Mouse (Mus musculus) adipose tissue, adult 10 weeks (tissue): ENCODE data around the gene Rhox8. TPM values are rescaled to one million over a fixed set of nuclear protein-coding genes. Genes with fewer than 3 reads are reported as not detected.

Experiments
- polyA plus RNA-seq: library from polyadenylated mRNA; stranded (reverse); fragments of 350-450 nt; fragmentation: Illumina TruSeq; extraction: RNeasy Lipid Tissue Mini Kit (QIAGEN cat#74804); gene quantifications from one replicate; pipeline ENCODE4 v1.2.3, GENCODE M21; 2014; ENCODE audit warnings: low read depth, low replicate concordance

Rhox8 gene
- 0.96 TPM for polyA plus RNA-seq

DNA sequence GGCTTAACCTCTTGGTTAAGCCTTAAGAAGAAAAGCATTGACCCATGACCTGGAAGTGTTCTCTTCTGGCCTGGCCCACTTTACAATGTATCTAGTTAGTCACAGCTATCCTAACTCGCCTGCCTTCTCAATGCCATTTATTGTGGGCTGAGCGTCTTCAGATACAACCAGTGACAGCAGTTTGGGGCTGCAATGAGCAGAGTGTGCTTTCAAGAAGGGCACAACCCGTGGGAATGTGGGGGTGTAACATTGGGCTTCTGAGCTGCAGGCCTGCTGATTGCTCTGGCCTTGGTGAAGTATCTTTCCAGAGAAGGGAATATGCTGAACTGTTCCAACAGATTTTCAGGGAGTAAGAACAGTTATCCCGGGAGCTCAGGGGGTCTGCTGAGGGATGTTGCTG lies at the start of gene Rhox8:
Rhox8 (minus strand) TSS at position 101 of the 400 bp plus-strand sequence.

DNA sequence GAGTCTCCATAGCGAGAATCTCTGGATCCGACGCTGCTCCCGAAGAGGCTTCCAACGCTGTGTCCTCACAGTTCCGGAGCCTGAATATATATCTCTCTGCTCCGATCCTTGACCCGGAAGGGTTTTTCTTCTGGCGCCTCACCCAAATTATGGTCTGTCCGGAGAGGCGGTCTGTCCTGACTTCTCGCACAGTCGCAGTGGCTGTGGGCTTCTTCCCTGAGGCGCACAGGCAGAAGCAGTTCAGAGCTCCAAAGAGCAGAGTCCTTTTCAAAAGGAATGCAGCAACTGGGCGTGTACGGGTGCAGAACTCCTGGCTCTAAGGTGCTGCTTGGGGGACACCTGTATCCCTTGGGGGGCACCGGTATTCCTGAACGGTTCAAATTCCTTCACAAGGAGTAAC lies 22.9 kb upstream of the Rhox8 start, which contains the start of gene Rhox9:
Rhox9 (minus strand) TSS at position 101 of the 400 bp plus-strand sequence.

DNA sequence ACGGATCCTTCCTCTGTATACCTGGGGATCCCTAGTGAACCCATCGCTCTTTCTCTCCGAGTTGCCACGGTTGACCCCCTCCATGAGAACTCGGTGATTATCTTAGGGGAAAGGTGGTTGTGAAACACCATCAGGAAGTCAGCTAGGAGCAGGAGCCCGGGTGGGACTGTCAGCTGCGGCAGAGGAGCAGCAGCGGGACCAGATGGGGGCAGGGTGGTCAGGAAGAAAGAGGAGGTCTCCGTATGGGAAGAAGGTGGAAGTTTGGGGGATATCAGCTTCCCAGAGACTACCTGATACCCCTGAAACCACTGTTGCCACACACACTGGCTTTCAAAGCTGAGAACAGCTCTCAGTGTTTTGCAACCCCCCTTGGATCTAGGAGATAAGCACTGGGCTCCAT lies 18.4 kb upstream of the Rhox8 start, which contains the start of gene Rhox7b:
Rhox7b (minus strand) TSS at position 101 of the 400 bp plus-strand sequence.

DNA sequence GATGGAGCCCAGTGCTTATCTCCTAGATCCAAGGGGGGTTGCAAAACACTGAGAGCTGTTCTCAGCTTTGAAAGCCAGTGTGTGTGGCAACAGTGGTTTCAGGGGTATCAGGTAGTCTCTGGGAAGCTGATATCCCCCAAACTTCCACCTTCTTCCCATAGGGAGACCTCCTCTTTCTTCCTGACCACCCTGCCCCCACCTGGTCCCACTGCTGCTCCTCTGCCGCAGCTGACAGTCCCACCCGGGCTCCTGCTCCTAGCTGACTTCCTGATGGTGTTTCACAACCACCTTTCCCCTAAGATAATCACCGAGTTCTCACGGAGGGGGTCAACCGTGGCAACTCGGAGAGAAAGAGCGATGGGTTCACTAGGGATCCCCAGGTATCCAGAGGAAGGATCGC lies 47.4 kb downstream of the Rhox8 start, which contains the start of gene Rhox7a:
Rhox7a (plus strand) TSS at position 301 of the 400 bp plus-strand sequence.

DNA sequence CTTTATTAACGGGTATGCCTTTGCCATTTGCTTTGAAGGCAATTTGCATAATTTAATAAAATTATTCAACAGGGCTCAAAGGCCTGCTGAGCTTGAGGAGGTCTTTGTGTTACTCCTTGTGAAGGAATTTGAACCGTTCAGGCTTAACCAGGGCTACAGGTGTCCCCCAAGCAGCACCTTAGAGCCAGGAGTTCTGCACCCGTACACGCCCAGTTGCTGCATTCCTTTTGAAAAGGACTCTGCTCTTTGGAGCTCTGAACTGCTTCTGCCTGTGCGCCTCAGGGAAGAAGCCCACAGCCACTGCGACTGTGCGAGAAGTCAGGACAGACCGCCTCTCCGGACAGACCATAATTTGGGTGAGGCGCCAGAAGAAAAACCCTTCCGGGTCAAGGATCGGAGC lies 52.1 kb downstream of the Rhox8 start, which contains the start of gene Rhox6:
Rhox6 (plus strand) TSS at position 301 of the 400 bp plus-strand sequence.

Other genes starting within 250 kb of the Rhox8 start
- not detected for gene Rhox2g, start 235.5 kb downstream of the Rhox8 start, polyA plus RNA-seq
- gene Rhox4g, start 227.6 kb downstream of the Rhox8 start, polyA plus RNA-seq: not detected
- gene Rhox3h, start 210.2 kb downstream of the Rhox8 start, polyA plus RNA-seq: not detected
- gene Rhox2h, start 205.7 kb downstream of the Rhox8 start, polyA plus RNA-seq: not detected
- gene Rhox5, start 74.1 kb downstream of the Rhox8 start, polyA plus RNA-seq: 1.9 TPM
- gene Rhox6, start 52.0 kb downstream of the Rhox8 start, polyA plus RNA-seq: not detected
- not detected for gene Rhox7a, start 47.3 kb downstream of the Rhox8 start, polyA plus RNA-seq
- gene Rhox7b, start 18.3 kb upstream of the Rhox8 start, polyA plus RNA-seq: not detected
- gene Rhox9, start 22.8 kb upstream of the Rhox8 start, polyA plus RNA-seq: not detected
- not detected for gene Btg1-ps1, start 139.9 kb upstream of the Rhox8 start, polyA plus RNA-seq
- gene Btg1-ps2, start 164.2 kb upstream of the Rhox8 start, polyA plus RNA-seq: not detected
- gene Rhox10, start 187.5 kb upstream of the Rhox8 start, polyA plus RNA-seq: not detected
- gene Rhox11, start 206.2 kb upstream of the Rhox8 start, polyA plus RNA-seq: not detected
- not detected for gene Rhox12, start 232.0 kb upstream of the Rhox8 start, polyA plus RNA-seq
- not detected for gene Rhox13, start 242.3 kb upstream of the Rhox8 start, polyA plus RNA-seq